Mouse (Mus musculus) neural tube, embryonic 13.5 days (tissue): Measurements from ENCODE around the gene Sertad1. TPM values are rescaled to one million over a fixed set of nuclear protein-coding genes. Genes with fewer than 3 reads are reported as not detected.

Source experiments
- ATAC-seq: fragments of 200-750 bp; cut with Nextera tagmentation; 2 replicates; pipeline ENCODE4 v1.8.0; 2017; ENCODE audit warnings: low read depth, mild to moderate bottlenecking, moderate TSS enrichment, moderate library complexity
- H3K27ac ChIP-seq: fragments of 300-500 bp; sonication (generic); replicated peaks from 2 replicates; pipeline ENCODE4 v1.5.1; 2015; ENCODE audit warnings: moderate library complexity, mild to moderate bottlenecking, inconsistent platforms
- H3K27me3 ChIP-seq: fragments of 300-500 bp; sonication (generic); 2 replicates; pipeline ENCODE4 v1.6.1; 2015; ENCODE audit warnings: mild to moderate bottlenecking, inconsistent platforms
- H3K36me3 ChIP-seq: fragments of 300-500 bp; sonication (generic); 2 replicates; pipeline ENCODE4 v1.6.1; 2015; ENCODE audit warnings: mild to moderate bottlenecking, inconsistent platforms
- H3K4me1 ChIP-seq: fragments of 300-500 bp; sonication (generic); replicated peaks from 2 replicates; pipeline ENCODE4 v1.6.1; 2015; ENCODE audit warnings: inconsistent platforms
- H3K4me2 ChIP-seq: fragments of 300-500 bp; sonication (generic); 2 replicates; pipeline ENCODE4 v1.6.1; 2015; ENCODE audit warnings: inconsistent platforms, mild to moderate bottlenecking, moderate library complexity
- H3K4me3 ChIP-seq: fragments of 300-500 bp; sonication (generic); 2 replicates; pipeline ENCODE4 v1.5.1; 2015; ENCODE audit warnings: mild to moderate bottlenecking, inconsistent platforms
- H3K9ac ChIP-seq: fragments of 300-500 bp; sonication (generic); 2 replicates; pipeline ENCODE4 v1.6.1; 2015; ENCODE audit warnings: moderate library complexity, mild to moderate bottlenecking, inconsistent platforms
- H3K9me3 ChIP-seq: fragments of 300-500 bp; sonication (generic); 2 replicates; pipeline ENCODE4 v1.6.1; 2016; ENCODE audit warnings: inconsistent platforms
- WGBS: fragments of 180-500 bp; shearing (Covaris S2); methylation state at CpG from one replicate; pipeline ENCODE4 v1.1.7; 2015; 5-methylcytosine and 5-hydroxymethylcytosine counted together
- polyA plus RNA-seq: library from polyadenylated mRNA; unstranded; fragments of >200 nt; fragmentation: Nextera tagmentation; extraction: Ambion mirVana; gene quantifications from 2 replicates; pipeline ENCODE4 v1.2.1, GENCODE M21; 2015

Sertad1 gene
- polyA plus RNA-seq, 1 experiment from 2014 or later = 12.3 TPM

DNA sequence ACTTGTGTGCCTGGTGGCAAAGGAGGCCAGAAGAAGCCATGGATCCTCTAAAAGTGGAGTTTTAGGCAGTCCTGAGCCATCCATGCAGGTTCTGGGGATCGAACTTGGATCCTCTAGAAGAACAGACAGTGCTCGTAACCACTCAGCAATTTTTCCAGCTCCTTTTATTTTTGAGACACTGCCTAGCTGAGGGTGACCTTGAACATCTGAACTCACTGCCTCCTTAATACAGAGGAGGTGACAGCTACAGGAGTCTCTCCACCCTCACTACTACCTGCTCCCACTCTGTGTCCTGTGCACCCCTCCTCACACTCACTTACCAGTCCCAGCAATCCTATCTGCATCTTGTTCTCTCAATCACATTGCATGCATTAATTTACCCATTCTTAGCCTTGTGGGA is 11.1 kb upstream of the Sertad1 start:
- H3K36me3 ChIP-seq = peaks cover 9% of the 10 kb centered on the region
- H3K27ac ChIP-seq = no peak overlapping the region
- no peaks in the 10 kb centered on the region for H3K27me3 ChIP-seq
- H3K9ac ChIP-seq = 0 out of 2 replicates have a peak overlapping the region, but pooled peaks have one; percentile 9
- 91% methylated on average over 2 of the region's 2 CpGs for WGBS
- ATAC-seq = no peak
- peak overlapping the region; percentile 80; the same call in 1 of the 2 replicates for H3K4me2 ChIP-seq
- H3K4me3 ChIP-seq = peak overlapping the region; percentile 66; the same call in 1 of the 2 replicates
- no peaks in the 10 kb centered on the region for H3K9me3 ChIP-seq
- peaks cover 18% of the 10 kb centered on the region for H3K4me1 ChIP-seq

DNA sequence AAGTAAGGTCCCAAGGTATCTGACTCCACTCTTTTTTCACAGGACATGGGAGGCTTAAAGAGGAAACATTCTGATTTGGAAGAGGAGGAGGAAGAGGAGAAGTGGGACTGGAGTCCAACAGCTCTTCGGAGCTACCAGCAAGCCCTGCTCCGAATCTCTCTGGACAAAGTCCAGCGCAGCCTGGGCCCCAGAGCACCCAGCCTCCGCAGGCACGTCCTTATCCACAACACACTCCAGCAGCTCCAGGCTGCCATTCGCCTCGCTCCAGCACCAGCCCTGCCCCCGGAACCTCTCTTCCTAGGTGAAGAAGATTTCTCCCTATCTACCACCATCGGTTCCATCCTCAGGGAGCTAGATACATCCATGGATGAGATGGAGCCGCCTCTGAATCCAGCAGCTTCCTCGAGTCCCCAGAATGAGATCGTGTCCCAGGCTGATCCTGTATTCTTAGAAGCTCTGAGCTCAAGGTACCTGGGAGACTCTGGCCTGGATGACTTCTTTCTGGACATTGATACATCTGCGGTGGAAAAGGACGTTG is 10.5 kb upstream of the Sertad1 start:
- Histone ChIP-seq H3K9ac (no peak overlapping the region), H3K4me3 (no peak overlapping the region), H3K27ac (no peak overlapping the region), H3K27me3 (no peaks in the 10 kb centered on the region), H3K9me3 (no peaks in the 10 kb centered on the region), H3K4me1 (peaks cover 24% of the 10 kb centered on the region), H3K4me2 (no peak overlapping the region), H3K36me3 (peaks cover 9% of the 10 kb centered on the region)
- no peak for ATAC-seq
- WGBS = 96% methylated on average over 14 of the region's 14 CpGs

DNA sequence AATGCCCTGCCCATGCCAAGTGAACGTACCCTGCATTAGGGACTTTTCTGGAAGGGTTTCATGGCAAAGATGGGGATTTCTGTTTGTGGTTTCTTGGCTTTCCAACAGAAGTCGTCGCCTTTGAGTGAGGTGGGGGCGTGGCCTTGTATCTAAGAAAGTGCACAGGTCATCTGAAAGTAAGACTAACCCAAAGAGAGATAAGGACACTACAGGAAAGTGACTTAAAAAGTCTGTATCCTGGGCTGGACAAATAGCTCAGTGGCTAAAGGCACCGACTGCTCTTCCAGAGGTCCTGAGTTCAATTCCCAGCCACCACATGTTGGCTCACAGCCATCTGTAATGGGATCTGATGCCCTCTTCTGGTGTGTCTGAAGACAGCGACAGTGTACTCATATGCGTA is 8.1 kb upstream of the Sertad1 start:
- Histone ChIP-seq H3K4me1 (peaks cover 24% of the 10 kb centered on the region), H3K9ac (no peak overlapping the region), H3K4me2 (no peak overlapping the region), H3K9me3 (no peaks in the 10 kb centered on the region), H3K36me3 (peaks cover 9% of the 10 kb centered on the region), H3K27ac (no peak overlapping the region), H3K27me3 (no peaks in the 10 kb centered on the region), H3K4me3 (no peak overlapping the region)
- WGBS = 85% methylated on average over 7 of the region's 7 CpGs
- no peak for ATAC-seq

DNA sequence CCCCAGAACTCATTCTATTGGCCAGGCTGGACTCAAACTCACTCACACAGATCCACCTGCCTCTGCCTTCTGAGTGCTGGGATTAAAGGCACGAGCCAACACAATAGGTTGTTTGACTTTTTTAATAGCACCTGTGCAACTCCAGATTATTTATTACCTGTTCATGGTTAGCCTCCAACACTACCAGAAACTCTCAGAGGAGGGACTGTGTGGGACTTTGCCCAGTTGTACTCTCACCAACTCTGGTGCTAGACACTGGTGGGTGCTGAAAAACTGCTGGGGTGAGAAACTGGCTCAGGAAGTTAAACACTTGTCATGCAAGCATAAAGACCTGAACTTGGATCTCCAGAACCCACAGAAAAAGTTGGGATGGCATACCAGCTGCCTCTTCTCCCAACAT is 7.0 kb upstream of the Sertad1 start:
- ATAC-seq = no peak
- Histone ChIP-seq H3K9ac (no peak overlapping the region), H3K9me3 (no peaks in the 10 kb centered on the region), H3K36me3 (peaks cover 9% of the 10 kb centered on the region), H3K4me2 (no peak overlapping the region), H3K27me3 (no peaks in the 10 kb centered on the region), H3K4me3 (no peak overlapping the region), H3K27ac (no peak overlapping the region), H3K4me1 (peaks cover 22% of the 10 kb centered on the region)
- WGBS = 79% methylated on average over 1 of the region's 1 CpGs

DNA sequence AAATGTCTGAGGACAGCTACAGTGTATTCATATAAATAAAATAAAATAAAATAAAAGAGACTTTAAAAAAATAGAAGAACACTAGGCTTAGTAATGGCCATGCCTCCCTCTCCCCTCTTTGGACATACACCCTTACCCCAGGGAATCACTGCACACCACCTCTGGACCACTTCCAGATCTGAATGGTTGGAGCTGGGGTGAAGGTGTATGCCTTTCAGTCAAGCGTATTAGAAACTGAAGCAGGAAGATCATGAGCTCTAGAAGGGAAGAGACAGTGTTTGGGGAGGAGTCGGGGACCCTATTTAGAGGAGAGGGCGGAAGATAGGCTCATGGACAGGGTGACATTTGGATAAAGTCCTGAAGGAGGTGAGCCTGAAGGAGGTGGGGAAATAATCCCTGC is 6.2 kb upstream of the Sertad1 start:
- Histone ChIP-seq H3K4me2 (0 out of 2 replicates have a peak overlapping the region, but pooled peaks have one; percentile 6), H3K4me1 (peaks cover 14% of the 10 kb centered on the region), H3K36me3 (peaks cover 9% of the 10 kb centered on the region), H3K4me3 (no peak overlapping the region), H3K9me3 (no peaks in the 10 kb centered on the region), H3K9ac (no peak overlapping the region), H3K27me3 (0 out of 2 replicates have a peak, but pooled peaks cover 4% of the 10 kb centered on the region), H3K27ac (peak overlapping the region; percentile 43; the same call in 1 of the 2 replicates)
- WGBS = 75% methylated on average over 3 of the region's 3 CpGs
- no peak for ATAC-seq

DNA sequence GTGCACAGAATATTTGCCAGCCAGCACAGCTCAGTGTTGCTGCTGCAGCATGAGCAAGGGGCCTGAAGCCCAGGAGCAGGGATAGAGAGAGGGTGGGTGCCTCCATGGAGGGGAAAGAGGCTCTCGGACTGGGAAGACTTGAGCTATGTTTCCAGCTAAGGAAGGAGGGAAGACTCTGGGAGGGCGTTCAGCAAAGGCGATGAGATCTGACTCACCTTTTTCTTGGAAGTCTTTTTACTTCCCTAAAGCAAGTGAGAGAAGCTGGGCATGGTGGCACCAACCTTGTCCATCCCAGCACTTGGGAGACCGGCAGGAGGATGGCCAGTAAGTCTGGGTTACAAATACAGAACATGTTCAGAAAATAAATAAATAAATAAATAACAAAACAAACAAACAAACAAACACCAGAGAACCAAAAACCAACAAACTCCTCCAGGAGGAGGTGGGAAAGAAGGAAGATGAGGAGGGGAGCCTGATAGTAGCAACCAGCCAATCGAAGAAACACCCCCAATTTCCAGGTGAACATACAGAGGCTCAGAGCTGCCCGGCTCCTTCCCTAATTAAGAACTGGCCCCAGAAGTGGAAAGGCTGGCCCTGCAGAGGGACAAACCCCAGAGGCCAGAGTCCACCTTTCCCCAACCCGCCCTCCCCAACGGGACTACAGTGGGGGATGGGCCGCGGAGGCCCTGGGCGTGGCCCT is 5.6 kb upstream of the Sertad1 start:
- Histone ChIP-seq H3K4me2 (peak overlapping the region; percentile 61), H3K27me3 (0 out of 2 replicates have a peak, but pooled peaks cover 4% of the 10 kb centered on the region), H3K36me3 (peaks cover 9% of the 10 kb centered on the region), H3K9ac (peak overlapping the region; percentile 63), H3K4me1 (peaks cover 14% of the 10 kb centered on the region), H3K9me3 (no peaks in the 10 kb centered on the region), H3K4me3 (peak overlapping the region; percentile 30), H3K27ac (peak overlapping the region; percentile 43)
- ATAC-seq = peak; percentile 13; the same call in 1 of the 2 replicates
- WGBS = 14% methylated on average over 11 of the region's 11 CpGs

DNA sequence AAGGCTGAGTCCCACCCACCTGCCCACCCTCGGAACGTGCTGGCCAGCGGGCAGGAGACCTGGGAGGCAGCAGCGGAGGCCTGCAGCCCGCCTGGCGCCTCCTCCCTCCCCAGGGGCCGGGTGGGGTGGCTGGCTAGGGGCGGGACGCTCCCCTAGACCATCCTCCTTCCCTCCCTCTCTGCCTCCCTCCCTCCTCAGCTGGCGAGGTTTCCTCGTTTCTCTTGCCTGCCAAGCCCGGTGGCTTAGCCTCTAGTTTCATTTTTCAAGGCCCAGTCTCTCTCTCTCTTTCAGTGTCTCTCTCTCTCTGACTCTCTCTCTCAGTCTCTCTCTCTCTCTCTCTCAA is 5.1 kb upstream of the Sertad1 start:
- H3K27ac ChIP-seq = peak overlapping the region; percentile 30; the same call in 1 of the 2 replicates
- 2% methylated on average over 11 of the region's 12 CpGs for WGBS
- H3K9me3 ChIP-seq = no peaks in the 10 kb centered on the region

DNA sequence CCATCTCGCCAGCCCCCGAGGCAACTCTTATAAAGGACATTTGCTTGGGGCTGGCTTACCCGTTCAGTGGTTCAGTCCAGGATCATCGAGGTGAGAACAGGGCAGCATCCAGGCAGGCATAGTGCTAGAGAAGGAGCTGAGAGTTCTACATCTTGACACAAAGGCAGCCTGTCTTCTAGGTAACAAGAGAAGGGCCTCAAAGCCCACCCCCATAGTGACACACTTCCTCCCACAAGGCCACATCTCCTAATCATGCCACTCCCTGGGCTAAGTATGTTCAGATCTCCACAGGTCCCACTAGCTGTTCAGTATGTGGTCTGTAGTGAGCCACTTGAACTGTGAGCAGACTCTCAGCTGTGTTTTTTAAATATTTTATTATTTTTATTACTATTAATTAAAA is 2.9 kb upstream of the Sertad1 start:
- Histone ChIP-seq H3K4me1 (peaks cover 31% of the 10 kb centered on the region), H3K27me3 (0 out of 2 replicates have a peak, but pooled peaks cover 4% of the 10 kb centered on the region), H3K9me3 (no peaks in the 10 kb centered on the region), H3K36me3 (no peaks in the 10 kb centered on the region), H3K9ac (no peak overlapping the region), H3K4me2 (no peak overlapping the region), H3K4me3 (no peak overlapping the region), H3K27ac (no peak overlapping the region)
- no peak for ATAC-seq
- WGBS = 87% methylated on average over 4 of the region's 4 CpGs

More for the DNA sequence above, 5.1 kb upstream of the Sertad1 start:
- peak overlapping the region; percentile 30 for H3K4me3 ChIP-seq
- H3K27me3 ChIP-seq = 0 out of 2 replicates have a peak, but pooled peaks cover 4% of the 10 kb centered on the region
- H3K9ac ChIP-seq = peak overlapping the region; percentile 63
- peaks cover 5% of the 10 kb centered on the region for H3K36me3 ChIP-seq
- H3K4me1 ChIP-seq = peaks cover 17% of the 10 kb centered on the region
- H3K4me2 ChIP-seq = peak overlapping the region; percentile 61
- ATAC-seq = peak; percentile 79

DNA sequence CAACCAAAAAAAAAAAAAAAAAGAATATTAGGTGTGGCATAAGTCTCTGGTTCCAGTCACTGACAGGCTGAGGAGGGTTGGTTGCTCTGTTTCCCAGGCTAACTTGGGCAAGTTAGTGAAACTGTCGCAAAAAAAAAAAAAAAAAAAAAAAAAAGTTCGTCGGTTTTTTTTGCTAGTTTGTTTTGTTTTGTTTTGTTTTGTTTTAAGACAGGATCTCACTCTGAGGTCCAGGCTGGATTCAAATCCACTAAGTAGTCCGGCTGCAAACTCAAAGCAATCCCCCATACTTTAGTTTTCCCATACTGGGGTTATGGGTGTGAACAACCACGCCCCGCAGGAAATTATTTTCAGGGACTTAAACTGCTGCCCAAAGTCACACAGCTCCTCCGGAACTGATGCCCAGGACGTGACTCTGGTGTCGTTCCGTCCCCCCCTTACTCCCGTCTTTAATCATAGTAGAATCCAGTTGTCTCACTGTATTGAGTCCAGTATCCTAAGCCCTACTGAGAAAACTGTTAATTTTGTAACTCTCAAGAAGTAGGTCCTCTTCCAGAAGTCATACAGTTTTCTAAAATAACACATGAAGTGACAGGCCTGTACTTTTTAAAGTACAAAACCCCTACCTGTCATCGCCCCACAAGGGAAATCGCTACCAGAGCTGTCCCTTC is 474 bp upstream of the Sertad1 start:
- 0 out of 2 replicates have a peak, but pooled peaks cover 8% of the 10 kb centered on the region for H3K27me3 ChIP-seq
- peak; percentile 2 for ATAC-seq
- no peaks in the 10 kb centered on the region for H3K36me3 ChIP-seq
- H3K4me2 ChIP-seq = peak overlapping the region; percentile 61
- no peaks in the 10 kb centered on the region for H3K9me3 ChIP-seq
- peak overlapping the region; percentile 93 for H3K27ac ChIP-seq
- peaks cover 31% of the 10 kb centered on the region for H3K4me1 ChIP-seq
- WGBS = 5% methylated on average over 13 of the region's 13 CpGs
- H3K9ac ChIP-seq = peak overlapping the region; percentile 31; the same call in 1 of the 2 replicates
- H3K4me3 ChIP-seq = peak overlapping the region; percentile 72

DNA sequence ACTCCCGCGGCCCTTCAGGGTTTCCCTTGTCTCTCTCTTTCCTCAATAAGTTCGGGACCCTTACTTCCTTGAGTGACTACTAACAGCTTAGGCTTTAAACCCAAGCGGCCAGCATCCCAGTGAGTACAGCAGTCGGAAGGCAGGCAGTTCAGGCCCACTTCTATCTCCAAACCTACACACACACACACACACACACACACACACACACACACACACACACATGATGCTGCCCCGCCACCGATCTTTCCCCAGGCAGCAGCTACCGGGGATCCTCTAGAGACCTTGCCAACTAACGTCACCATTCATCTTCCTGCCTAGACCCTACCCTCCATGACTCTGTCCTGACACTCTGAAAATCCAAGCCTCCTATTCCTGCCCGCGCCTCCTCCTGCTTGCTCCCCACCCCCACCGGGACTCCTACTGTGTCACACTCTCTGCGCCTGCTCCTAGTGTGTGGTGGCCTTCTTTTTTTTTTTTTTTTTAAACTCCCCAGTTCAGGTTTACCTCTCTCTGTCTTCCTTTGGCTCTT is 1.1 kb downstream of the Sertad1 start:
- Histone ChIP-seq H3K36me3 (no peaks in the 10 kb centered on the region), H3K9ac (peak overlapping the region; percentile 82), H3K4me3 (peak overlapping the region; percentile 72), H3K27me3 (0 out of 2 replicates have a peak, but pooled peaks cover 8% of the 10 kb centered on the region), H3K4me1 (peaks cover 24% of the 10 kb centered on the region), H3K27ac (peak overlapping the region; percentile 93), H3K9me3 (no peaks in the 10 kb centered on the region), H3K4me2 (peak overlapping the region; percentile 61)
- no peak for ATAC-seq
- 1% methylated on average over 13 of the region's 13 CpGs for WGBS

DNA sequence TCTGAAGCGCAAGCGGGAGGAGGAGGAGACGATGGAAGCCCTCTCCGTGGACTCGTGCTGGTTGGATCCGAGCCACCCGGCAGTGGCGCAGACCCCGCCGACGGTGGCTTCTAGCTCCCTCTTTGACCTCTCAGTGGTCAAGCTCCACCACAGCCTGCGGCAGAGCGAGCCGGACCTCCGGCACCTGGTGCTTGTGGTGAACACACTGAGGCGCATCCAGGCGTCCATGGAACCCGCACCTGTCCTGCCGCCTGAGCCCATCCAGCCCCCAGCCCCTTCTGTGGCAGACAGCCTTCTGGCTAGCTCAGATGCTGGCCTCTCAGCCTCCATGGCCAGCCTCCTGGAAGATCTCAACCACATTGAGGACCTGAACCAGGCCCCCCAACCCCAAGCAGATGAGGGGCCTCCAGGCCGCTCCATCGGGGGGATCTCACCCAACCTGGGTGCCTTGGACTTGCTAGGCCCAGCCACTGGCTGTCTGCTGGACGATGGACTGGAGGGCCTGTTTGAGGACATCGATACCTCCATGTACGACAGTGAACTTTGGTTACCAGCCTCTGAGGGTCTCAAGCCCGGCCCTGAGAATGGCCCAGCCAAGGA is 2.7 kb downstream of the Sertad1 start:
- H3K9ac ChIP-seq = no peak overlapping the region
- H3K27me3 ChIP-seq = 0 out of 2 replicates have a peak, but pooled peaks cover 8% of the 10 kb centered on the region

More for the DNA sequence above, 2.7 kb downstream of the Sertad1 start:
- Histone ChIP-seq H3K4me3 (no peak overlapping the region), H3K4me1 (peaks cover 24% of the 10 kb centered on the region), H3K4me2 (no peak overlapping the region), H3K27ac (no peak overlapping the region), H3K36me3 (no peaks in the 10 kb centered on the region), H3K9me3 (no peaks in the 10 kb centered on the region)
- no peak for ATAC-seq
- WGBS = 91% methylated on average over 25 of the region's 25 CpGs
